Mouse (Mus musculus) neural tube, embryonic 14.5 days (tissue): ENCODE measurements around the gene Hsd17b6. TPM values are rescaled to one million over a fixed set of nuclear protein-coding genes. Genes with fewer than 3 reads are reported as not detected.

ENCODE experiments used
- ATAC-seq: fragments of 200-750 bp; cut with Nextera tagmentation; 2 replicates; pipeline ENCODE4 v1.8.0; 2017; ENCODE audit warnings: low read depth, mild to moderate bottlenecking, moderate TSS enrichment, moderate library complexity
- H3K27ac ChIP-seq: fragments of 300-500 bp; sonication (generic); 2 replicates; pipeline ENCODE4 v1.5.1; 2014; ENCODE audit warnings: low read depth, mild to moderate bottlenecking, control low read depth, low read length, moderate library complexity, mixed read lengths
- H3K27me3 ChIP-seq: fragments of 300-500 bp; sonication (generic); 2 replicates; pipeline ENCODE4 v1.6.1; 2014; ENCODE audit warnings: low read length; ENCODE audit not compliant: control insufficient read depth, insufficient read depth
- H3K36me3 ChIP-seq: fragments of 300-500 bp; sonication (generic); 2 replicates; pipeline ENCODE4 v1.6.1; 2014; ENCODE audit warnings: low read length, mixed read lengths; ENCODE audit not compliant: control insufficient read depth, insufficient read depth
- H3K4me1 ChIP-seq: fragments of 300-500 bp; sonication (generic); 2 replicates; pipeline ENCODE4 v1.6.1; 2014; ENCODE audit warnings: low read length; ENCODE audit not compliant: control insufficient read depth, insufficient read depth
- H3K4me2 ChIP-seq: fragments of 300-500 bp; sonication (generic); 2 replicates; pipeline ENCODE4 v1.6.1; 2014; ENCODE audit warnings: mild to moderate bottlenecking, low read depth, low read length, control low read depth
- H3K4me3 ChIP-seq: fragments of 300-500 bp; sonication (generic); 2 replicates; pipeline ENCODE4 v1.5.1; 2014; ENCODE audit warnings: low read depth, low read length, control low read depth, mixed read lengths
- H3K9ac ChIP-seq: fragments of 300-500 bp; sonication (generic); replicated peaks from 2 replicates; pipeline ENCODE4 v1.6.1; 2014; ENCODE audit warnings: low read depth, mild to moderate bottlenecking, control low read depth, low read length, mixed read lengths
- H3K9me3 ChIP-seq: fragments of 300-500 bp; sonication (generic); 2 replicates; pipeline ENCODE4 v1.6.1; 2016; ENCODE audit warnings: low read length; ENCODE audit not compliant: control insufficient read depth
- whole genome bisulfite sequencing: fragments of 180-500 bp; shearing (Covaris S2); extraction: QIAGEN DNeasy Blood & Tissue Kit; methylation state at CpG from one replicate; pipeline ENCODE4 v1.1.7; 2014; 5-methylcytosine and 5-hydroxymethylcytosine counted together
- polyA plus RNA-seq: library from polyadenylated mRNA; unstranded; fragments of >200 nt; fragmentation: Nextera tagmentation; extraction: Ambion mirVana; gene quantifications from 2 replicates; pipeline ENCODE4 v1.2.1, GENCODE M21; 2014

Gene Hsd17b6
- polyA plus RNA-seq, 1 experiment from 2014 or later = not detected

- WGBS = 81% methylated on average over 3 of the region's 3 CpGs
- Histone ChIP-seq H3K4me1 (no peaks in the 10 kb centered on the region), H3K27ac (no peak overlapping the region), H3K4me2 (no peak overlapping the region), H3K36me3 (no peaks in the 10 kb centered on the region), H3K9me3 (no peaks in the 10 kb centered on the region), H3K27me3 (no peaks in the 10 kb centered on the region), H3K9ac (no peak overlapping the region), H3K4me3 (no peak overlapping the region)
- ATAC-seq = no peak
Measured at GRCm38 (mm10) chr10:127962451-127962850, 45.0 kb downstream of the Hsd17b6 start.

GRCm38 (mm10) chr10:127959161-127959679, 48.2 kb downstream of the Hsd17b6 start:
- Histone ChIP-seq H3K9me3 (no peaks in the 10 kb centered on the region), H3K4me2 (no peak overlapping the region), H3K4me3 (no peak overlapping the region), H3K27ac (no peak overlapping the region), H3K4me1 (no peaks in the 10 kb centered on the region), H3K27me3 (no peaks in the 10 kb centered on the region), H3K9ac (no peak overlapping the region), H3K36me3 (no peaks in the 10 kb centered on the region)
- ATAC-seq = no peak
- WGBS = 96% methylated on average over 7 of the region's 7 CpGs

- no peak for ATAC-seq
- Histone ChIP-seq H3K9me3 (no peaks in the 10 kb centered on the region), H3K4me1 (no peaks in the 10 kb centered on the region), H3K4me2 (no peak overlapping the region), H3K9ac (no peak overlapping the region), H3K4me3 (no peak overlapping the region), H3K27ac (no peak overlapping the region), H3K36me3 (no peaks in the 10 kb centered on the region), H3K27me3 (no peaks in the 10 kb centered on the region)
- 58% methylated on average over 16 of the region's 16 CpGs for WGBS
Measured at GRCm38 (mm10) chr10:127956168-127956816, 51.1 kb downstream of the Hsd17b6 start.

GRCm38 (mm10) chr10:127955034-127955433, 52.4 kb downstream of the Hsd17b6 start:
- H3K9me3 ChIP-seq = no peaks in the 10 kb centered on the region
- no peak for ATAC-seq
- 79% methylated on average over 4 of the region's 4 CpGs for WGBS
- H3K9ac ChIP-seq = no peak overlapping the region
- H3K27me3 ChIP-seq = no peaks in the 10 kb centered on the region
- no peaks in the 10 kb centered on the region for H3K4me1 ChIP-seq
- H3K27ac ChIP-seq = no peak overlapping the region
- no peak overlapping the region for H3K4me2 ChIP-seq
- no peak overlapping the region for H3K4me3 ChIP-seq
- no peaks in the 10 kb centered on the region for H3K36me3 ChIP-seq

GRCm38 (mm10) chr10:127951821-127952220, 55.6 kb downstream of the Hsd17b6 start:
- Histone ChIP-seq H3K27ac (no peak overlapping the region), H3K27me3 (no peaks in the 10 kb centered on the region), H3K9ac (no peak overlapping the region), H3K36me3 (no peaks in the 10 kb centered on the region), H3K4me3 (no peak overlapping the region), H3K9me3 (no peaks in the 10 kb centered on the region), H3K4me1 (no peaks in the 10 kb centered on the region), H3K4me2 (no peak overlapping the region)
- no peak for ATAC-seq
- 83% methylated on average over 4 of the region's 4 CpGs for WGBS

GRCm38 (mm10) chr10:127951390-127951789, 56.0 kb downstream of the Hsd17b6 start:
- Histone ChIP-seq H3K36me3 (no peaks in the 10 kb centered on the region), H3K4me2 (no peak overlapping the region), H3K4me1 (no peaks in the 10 kb centered on the region), H3K9ac (no peak overlapping the region), H3K9me3 (no peaks in the 10 kb centered on the region), H3K27me3 (no peaks in the 10 kb centered on the region), H3K4me3 (no peak overlapping the region), H3K27ac (no peak overlapping the region)
- ATAC-seq = no peak
- WGBS = 82% methylated on average over 9 of the region's 9 CpGs

- Histone ChIP-seq H3K4me3 (no peak overlapping the region), H3K27me3 (no peaks in the 10 kb centered on the region), H3K9ac (no peak overlapping the region), H3K9me3 (no peaks in the 10 kb centered on the region), H3K36me3 (no peaks in the 10 kb centered on the region), H3K4me1 (no peaks in the 10 kb centered on the region), H3K4me2 (no peak overlapping the region), H3K27ac (no peak overlapping the region)
- 91% methylated on average over 4 of the region's 4 CpGs for WGBS
- ATAC-seq = no peak
Measured at GRCm38 (mm10) chr10:127949596-127950130, 57.7 kb downstream of the Hsd17b6 start.

- no peak overlapping the region for H3K9ac ChIP-seq
Measured at GRCm38 (mm10) chr10:127945432-127946064, 61.9 kb downstream of the Hsd17b6 start.

More at GRCm38 (mm10) chr10:127945432-127946064, 61.9 kb downstream of the Hsd17b6 start:
- Histone ChIP-seq H3K36me3 (no peaks in the 10 kb centered on the region), H3K27me3 (no peaks in the 10 kb centered on the region), H3K4me1 (no peaks in the 10 kb centered on the region), H3K9me3 (no peaks in the 10 kb centered on the region), H3K4me3 (no peak overlapping the region), H3K27ac (no peak overlapping the region), H3K4me2 (no peak overlapping the region)
- WGBS = 23% methylated on average over 5 of the region's 5 CpGs
- peak; percentile 72 for ATAC-seq
